Comparison of ENCODE assay signal across 8 mouse cellular contexts in the genomic region with DNA sequence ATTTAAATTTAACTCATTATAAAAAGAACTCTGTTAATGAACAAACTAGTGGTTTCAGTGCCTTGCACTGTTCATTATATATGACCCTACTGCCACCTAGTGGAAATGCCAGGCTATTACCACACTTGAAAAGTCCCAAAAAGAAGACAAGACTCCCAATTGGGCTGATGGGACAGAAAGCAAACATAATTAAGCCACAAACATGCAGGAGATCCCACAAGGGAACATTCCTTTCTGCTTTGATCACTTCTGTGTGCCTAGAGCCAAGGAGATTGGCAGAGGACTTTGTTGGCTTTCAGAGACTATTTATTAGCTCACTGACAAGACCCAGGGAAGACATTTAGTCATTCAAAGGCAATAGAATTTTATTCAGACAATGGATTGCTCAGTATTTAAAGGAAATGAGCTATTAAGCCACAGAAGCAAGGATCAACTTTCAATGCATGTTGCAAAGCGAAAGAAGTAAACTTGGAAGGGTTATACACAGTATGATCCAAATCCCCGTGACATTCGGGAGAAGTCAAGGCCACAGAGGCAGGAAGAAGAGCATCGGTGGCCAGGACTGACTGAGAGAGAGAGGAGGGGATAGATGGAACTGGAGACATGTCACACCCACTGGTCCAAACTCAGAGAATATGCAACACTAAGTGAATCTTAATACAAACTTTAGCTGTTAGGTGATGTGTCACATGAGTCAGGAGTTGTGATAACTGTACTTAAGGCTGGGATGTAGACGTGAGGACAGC. TPM values are rescaled to one million over a fixed set of nuclear protein-coding genes. Genes with fewer than 3 reads are reported as not detected.
DNase-seq lines count a peak whose midpoint lies in the region; ATAC-seq lines count a peak whose summit lies in the region.

No protein-coding gene starts in this region.

- peak; percentile 55 for DNase-seq in urinary bladder, postnatal 25 days (ENCODE audit: low spot score)
- DNase-seq in urinary bladder, postnatal 4 days (ENCODE audit: low spot score in 2 of 2) = no peak
- peak; percentile 42 for DNase-seq in cerebellum, adult 11 months
- peak; percentile 84 for DNase-seq in forebrain, embryonic 14.5 days (ENCODE audit: low spot score)
- DNase-seq in kidney, adult 11 months = peak; percentile 37
- peak; percentile 59 for DNase-seq in limb, embryonic 10.5 days (ENCODE audit: low spot score)
- peak; percentile 71 for DNase-seq in naive thymus-derived CD4-positive, alpha-beta T cell, adult 2 months (ENCODE audit: low read depth)
- peak; percentile 38 for DNase-seq in thymus, postnatal 25 days

- no peaks in the 10 kb centered on the region for H3K4me1 ChIP-seq in forebrain, embryonic 14.5 days (ENCODE audit: control insufficient read depth, insufficient read depth, low read length)
- H3K4me1 ChIP-seq in limb, embryonic 10.5 days = peaks cover 45% of the 10 kb centered on the region

- WGBS in forebrain, embryonic 14.5 days = 65% methylated on average over 5 of the region's 5 CpGs
- 79% methylated on average over 5 of the region's 5 CpGs for WGBS in limb, embryonic 10.5 days

- no peak overlapping the region for H3K4me2 ChIP-seq in forebrain, embryonic 14.5 days (ENCODE audit: low read length)

- H3K4me3 ChIP-seq in forebrain, embryonic 14.5 days (ENCODE audit: low read depth, low read length) = no peak overlapping the region
- H3K4me3 ChIP-seq in limb, embryonic 10.5 days = no peak overlapping the region

- H3K9me3 ChIP-seq in forebrain, embryonic 14.5 days (replicated peaks; ENCODE audit: control insufficient read depth, low read length) = peaks cover 3% of the 10 kb centered on the region; the same call in 1 of the 2 replicates
- peaks cover 7% of the 10 kb centered on the region for H3K9me3 ChIP-seq in limb, embryonic 10.5 days (replicated peaks)

- no peaks in the 10 kb centered on the region for H3K27me3 ChIP-seq in forebrain, embryonic 14.5 days (replicated peaks; ENCODE audit: control insufficient read depth, insufficient read depth, low read length)
- no peaks in the 10 kb centered on the region for H3K27me3 ChIP-seq in limb, embryonic 10.5 days (ENCODE audit: low read depth, poor library complexity, severe bottlenecking)

- H3K27ac ChIP-seq in forebrain, embryonic 14.5 days (ENCODE audit: low read depth, low read length) = no peak overlapping the region
- H3K27ac ChIP-seq in limb, embryonic 10.5 days = no peak overlapping the region

- no peaks in the 10 kb centered on the region for H3K36me3 ChIP-seq in forebrain, embryonic 14.5 days (ENCODE audit: control insufficient read depth, insufficient read depth, low read length)
- peaks cover 10% of the 10 kb centered on the region for H3K36me3 ChIP-seq in limb, embryonic 10.5 days

- ATAC-seq in forebrain, embryonic 14.5 days = peak; percentile 90; the same call in 1 of the 2 replicates

- H3K9ac ChIP-seq in forebrain, embryonic 14.5 days (ENCODE audit: low read length) = no peak overlapping the region

RNA-seq across cellular contexts. Expression of gene Smyd3, which starts 40.5 kb away (rescaled TPM):
- 18.2 and 26.1 TPM in 2 replicates for polyA plus RNA-seq in forebrain, embryonic 14.5 days (2014; fragmentation: Nextera tagmentation; extraction: Ambion mirVana)
- 21.1 and 22.3 TPM in 2 replicates for polyA plus RNA-seq in limb, embryonic 10.5 days (2016; fragmentation: Nextera tagmentation; extraction: Ambion mirVana)

Comparison
In these comparisons a context has a peak if more than half of its experiments do, and no peak if none do; other contexts are left out.
1. DNase-seq: peak in urinary bladder, postnatal 25 days (single experiment), cerebellum, adult 11 months (single experiment), forebrain, embryonic 14.5 days (single experiment), kidney, adult 11 months (single experiment), limb, embryonic 10.5 days (single experiment), naive thymus-derived CD4-positive, alpha-beta T cell, adult 2 months (single experiment) and thymus, postnatal 25 days (single experiment); none in urinary bladder, postnatal 4 days (0 of 2).